Mouse (Mus musculus): Measurements from ENCODE around the gene Gemin5. TPM values are rescaled to one million over a fixed set of nuclear protein-coding genes. Genes with fewer than 3 reads are reported as not detected.

The Gemin5 gene
- polyA plus RNA-seq, 2 experiments, result 5.9 to 8.4 TPM

DNA sequence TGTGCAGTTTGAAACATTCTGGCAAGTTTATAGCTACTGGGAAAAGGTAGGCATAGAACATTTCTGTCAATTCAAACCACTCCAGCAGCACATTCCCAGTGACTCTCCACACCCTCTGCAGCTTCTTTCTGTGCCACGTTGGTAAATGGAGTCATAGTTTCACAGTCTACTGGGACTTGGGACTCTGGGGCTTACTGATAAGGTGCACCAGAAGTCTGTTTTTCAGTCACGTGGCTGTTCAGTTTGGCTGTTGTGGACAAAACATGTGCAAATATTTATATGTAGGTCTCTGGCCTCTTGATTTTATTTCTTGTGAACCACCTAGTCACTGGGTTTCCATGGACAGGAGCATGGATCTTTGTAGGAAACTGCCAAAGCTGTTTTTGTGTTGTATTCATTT lies 40.8 kb downstream of the Gemin5 start:
- Histone ChIP-seq H3K4me3 (ENCODE audit: insufficient read depth in 1 of 2, low read depth in 2 of 2, low read length in 2 of 2) (no peak overlapping the region), H3K9me3 (ENCODE audit: control insufficient read depth, low read length) (no peaks in the 10 kb centered on the region), H3K36me3 (replicated peaks; ENCODE audit: control insufficient read depth, insufficient read depth, low read depth) (peaks cover 41% of the 10 kb centered on the region), H3K4me1 (replicated peaks; ENCODE audit: control insufficient read depth in 2 of 2, insufficient read depth in 2 of 2, low read length in 1 of 2) (peaks cover 14 to 15% of the 10 kb centered on the region in 2 experiments), H3K4me2 (ENCODE audit: low read depth) (peak overlapping the region; percentile 24), H3K9ac (replicated peaks) (peak overlapping the region; percentile 34), H3K27me3 (ENCODE audit: control insufficient read depth, insufficient read depth, low read length) (no peaks in the 10 kb centered on the region), H3K27ac (peak overlapping the region; percentile 65)
- TF ChIP-seq EP300 (IDR thresholded peaks at IDR 0.05; ENCODE audit: low read depth) (peak; percentile 70), CTCF (IDR thresholded peaks at IDR 0.05; ENCODE audit: low read depth) (no peak)
- peak; percentile 60 to 72 (median 63) for DNase-seq (ENCODE audit: low read depth in 3 of 3, low spot score in 3 of 3)
- WGBS (ENCODE audit: insufficient replicate concordance), result 11% methylated on average over 2 of the region's 2 CpGs
- ATAC-seq (ENCODE audit: insufficient read depth), result peak; percentile 90

DNA sequence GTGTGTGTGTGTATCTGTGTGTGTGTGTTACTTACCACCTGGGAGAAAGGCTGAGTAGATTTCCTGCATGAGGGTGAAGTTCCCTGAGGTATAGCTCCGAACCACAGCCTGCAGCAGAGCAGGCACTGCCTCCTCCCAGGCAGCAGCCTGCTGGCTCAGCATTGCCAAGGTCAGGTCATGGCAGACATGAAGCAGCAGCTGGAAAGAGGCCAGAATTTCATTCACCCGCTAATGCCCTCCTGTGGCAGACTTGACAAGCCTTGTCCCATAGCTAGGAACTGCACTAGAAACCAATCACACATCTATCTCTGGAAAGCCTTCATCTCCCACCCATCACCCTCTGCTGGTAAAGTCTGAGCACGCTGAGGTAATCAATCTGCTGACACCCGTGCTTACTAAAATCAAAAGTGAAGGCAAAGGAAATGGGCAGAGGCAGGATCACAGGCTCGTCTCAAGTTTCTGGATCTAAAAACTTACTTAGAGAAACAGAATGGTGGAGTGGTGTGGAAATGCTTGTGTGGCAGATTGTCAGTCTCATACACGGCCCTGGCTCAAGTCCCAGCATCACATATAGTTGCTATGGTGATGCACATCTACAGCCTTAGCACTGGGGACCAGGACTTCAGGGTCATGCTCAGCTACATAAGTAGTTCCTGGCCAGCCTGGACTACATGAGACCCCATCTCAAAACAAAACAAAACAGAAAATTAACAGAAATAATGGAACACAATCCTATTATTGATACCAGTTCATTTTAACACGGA lies 41.8 kb downstream of the Gemin5 start:
- peaks cover 34% of the 10 kb centered on the region for H3K36me3 ChIP-seq (replicated peaks; ENCODE audit: control insufficient read depth, insufficient read depth, low read depth)
- no peak for DNase-seq (ENCODE audit: low read depth in 3 of 3, low spot score in 3 of 3)
- H3K4me3 ChIP-seq (ENCODE audit: insufficient read depth in 1 of 2, low read depth in 2 of 2, low read length in 2 of 2), result no peak overlapping the region
- H3K9ac ChIP-seq (replicated peaks), result no peak overlapping the region
- peaks cover 14 to 15% of the 10 kb centered on the region in 2 experiments for H3K4me1 ChIP-seq (replicated peaks; ENCODE audit: control insufficient read depth in 2 of 2, insufficient read depth in 2 of 2, low read length in 1 of 2)
- no peak for ATAC-seq (ENCODE audit: insufficient read depth)
- H3K27ac ChIP-seq, result peak overlapping the region; percentile 41
- H3K4me2 ChIP-seq (ENCODE audit: low read depth), result no peak overlapping the region
- H3K27me3 ChIP-seq (ENCODE audit: control insufficient read depth, insufficient read depth, low read length), result no peaks in the 10 kb centered on the region
- no peaks in the 10 kb centered on the region for H3K9me3 ChIP-seq (ENCODE audit: control insufficient read depth, low read length)
- 73% methylated on average over 7 of the region's 7 CpGs for WGBS (ENCODE audit: insufficient replicate concordance)
- TF ChIP-seq EP300 (IDR thresholded peaks at IDR 0.05; ENCODE audit: low read depth) (no peak), CTCF (IDR thresholded peaks at IDR 0.05; ENCODE audit: low read depth) (no peak)

DNA sequence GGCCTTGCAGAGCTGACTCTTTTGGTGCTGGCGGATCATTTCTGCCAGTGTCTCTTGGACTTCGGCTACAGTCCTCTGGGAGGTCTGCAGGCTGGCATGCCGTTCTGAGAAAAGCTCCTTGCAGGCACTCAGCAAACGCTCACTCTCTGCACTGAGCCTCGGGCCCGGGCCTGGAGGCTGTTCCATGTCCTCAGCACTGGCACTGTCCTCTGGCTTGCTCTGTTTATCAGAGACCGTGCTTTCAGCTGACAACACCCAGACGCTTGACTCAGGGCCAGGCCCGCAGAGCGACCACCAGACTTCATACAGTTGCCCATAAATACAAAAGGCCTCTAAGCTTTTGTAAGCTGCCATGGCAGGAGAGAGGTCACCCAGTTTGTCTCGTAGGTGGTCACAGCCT lies 43.3 kb downstream of the Gemin5 start:
- Histone ChIP-seq H3K4me3 (ENCODE audit: insufficient read depth in 1 of 2, low read depth in 2 of 2, low read length in 2 of 2) (no peak overlapping the region), H3K36me3 (replicated peaks; ENCODE audit: control insufficient read depth, insufficient read depth, low read depth) (peaks cover 35% of the 10 kb centered on the region), H3K9me3 (ENCODE audit: control insufficient read depth, low read length) (no peaks in the 10 kb centered on the region), H3K27me3 (ENCODE audit: control insufficient read depth, insufficient read depth, low read length) (no peaks in the 10 kb centered on the region), H3K4me2 (ENCODE audit: low read depth) (no peak overlapping the region), H3K4me1 (replicated peaks; ENCODE audit: control insufficient read depth in 2 of 2, insufficient read depth in 2 of 2, low read length in 1 of 2) (peaks cover 14 to 15% of the 10 kb centered on the region in 2 experiments), H3K9ac (replicated peaks) (no peak overlapping the region), H3K27ac (no peak overlapping the region)
- TF ChIP-seq CTCF (IDR thresholded peaks at IDR 0.05; ENCODE audit: low read depth) (no peak), EP300 (IDR thresholded peaks at IDR 0.05; ENCODE audit: low read depth) (no peak)
- WGBS (ENCODE audit: insufficient replicate concordance), result 80% methylated on average over 11 of the region's 11 CpGs
- no peak for ATAC-seq (ENCODE audit: insufficient read depth)
- DNase-seq (ENCODE audit: low read depth in 3 of 3, low spot score in 3 of 3), result no peak

DNA sequence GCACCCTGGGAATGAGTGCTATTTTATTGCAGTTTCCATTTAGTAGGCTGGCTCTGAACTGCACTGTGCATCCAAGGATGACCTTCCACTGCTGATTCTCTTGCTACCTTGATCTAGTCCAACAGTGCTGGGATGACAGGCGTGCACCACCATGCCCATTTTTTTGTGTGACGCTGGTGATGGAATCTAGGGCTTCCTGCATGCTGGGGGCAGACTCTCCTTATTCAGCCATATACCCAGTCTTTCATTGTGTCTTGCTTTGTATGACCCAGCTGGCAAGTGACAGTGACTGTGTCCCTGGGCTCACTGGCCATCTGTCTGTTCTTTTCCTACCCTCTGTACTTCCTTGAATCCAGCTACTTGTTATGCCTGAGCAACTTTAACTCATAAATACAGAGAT lies 44.6 kb downstream of the Gemin5 start:
- H3K27me3 ChIP-seq (ENCODE audit: control insufficient read depth, insufficient read depth, low read length), result no peaks in the 10 kb centered on the region
- H3K4me3 ChIP-seq (ENCODE audit: insufficient read depth in 1 of 2, low read depth in 2 of 2, low read length in 2 of 2), result no peak overlapping the region
- DNase-seq (ENCODE audit: low read depth in 3 of 3, low spot score in 3 of 3), result no peak
- peaks cover 37% of the 10 kb centered on the region for H3K36me3 ChIP-seq (replicated peaks; ENCODE audit: control insufficient read depth, insufficient read depth, low read depth)
- H3K9me3 ChIP-seq (ENCODE audit: control insufficient read depth, low read length), result no peaks in the 10 kb centered on the region
- no peak overlapping the region for H3K9ac ChIP-seq (replicated peaks)
- no peak overlapping the region for H3K27ac ChIP-seq
- TF ChIP-seq EP300 (IDR thresholded peaks at IDR 0.05; ENCODE audit: low read depth) (no peak), CTCF (IDR thresholded peaks at IDR 0.05; ENCODE audit: low read depth) (no peak)
- 87% methylated on average over 2 of the region's 2 CpGs for WGBS (ENCODE audit: insufficient replicate concordance)
- H3K4me1 ChIP-seq (replicated peaks; ENCODE audit: control insufficient read depth in 2 of 2, insufficient read depth in 2 of 2, low read length in 1 of 2), result peaks cover 14 to 15% of the 10 kb centered on the region in 2 experiments
- H3K4me2 ChIP-seq (ENCODE audit: low read depth), result no peak overlapping the region
- no peak for ATAC-seq (ENCODE audit: insufficient read depth)

DNA sequence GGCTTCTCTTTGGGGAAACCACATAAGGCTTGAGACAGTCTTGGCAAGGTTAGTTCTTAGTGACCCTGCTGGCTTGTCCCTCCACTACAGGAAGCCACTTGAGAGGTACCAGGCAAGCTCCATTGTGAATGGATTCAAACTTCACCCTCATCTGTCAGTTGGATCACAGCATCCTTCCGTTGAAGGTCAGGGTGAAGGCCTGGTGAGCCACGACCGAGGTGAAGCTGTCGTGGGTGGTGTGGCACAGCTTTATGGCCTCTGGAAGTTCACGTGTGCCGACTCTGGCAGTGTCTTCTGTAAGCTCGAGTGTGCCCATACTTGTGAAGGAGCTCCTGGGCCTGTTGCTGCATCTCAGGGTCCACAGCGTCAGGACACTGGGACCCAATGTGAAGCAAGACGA lies 47.0 kb downstream of the Gemin5 start:
- Histone ChIP-seq H3K9me3 (ENCODE audit: control insufficient read depth, low read length) (no peaks in the 10 kb centered on the region), H3K4me1 (replicated peaks; ENCODE audit: control insufficient read depth in 2 of 2, insufficient read depth in 2 of 2, low read length in 1 of 2) (no peaks in the 10 kb centered on the region), H3K9ac (replicated peaks) (no peak overlapping the region), H3K4me2 (ENCODE audit: low read depth) (no peak overlapping the region), H3K4me3 (ENCODE audit: insufficient read depth in 1 of 2, low read depth in 2 of 2, low read length in 2 of 2) (no peak overlapping the region), H3K36me3 (replicated peaks; ENCODE audit: control insufficient read depth, insufficient read depth, low read depth) (peaks cover 26% of the 10 kb centered on the region), H3K27me3 (ENCODE audit: control insufficient read depth, insufficient read depth, low read length) (no peaks in the 10 kb centered on the region), H3K27ac (no peak overlapping the region)
- ATAC-seq (ENCODE audit: insufficient read depth) (no peak), DNase-seq (ENCODE audit: low read depth in 3 of 3, low spot score in 3 of 3) (no peak)
- WGBS (ENCODE audit: insufficient replicate concordance), result 80% methylated on average over 9 of the region's 9 CpGs
- TF ChIP-seq EP300 (IDR thresholded peaks at IDR 0.05; ENCODE audit: low read depth) (no peak), CTCF (IDR thresholded peaks at IDR 0.05; ENCODE audit: low read depth) (no peak)
